Mouse (Mus musculus) kidney, embryonic 16.5 days (tissue): ENCODE measurements around the gene Ccl24. TPM values are rescaled to one million over a fixed set of nuclear protein-coding genes. Genes with fewer than 3 reads are reported as not detected.
"Not testable (repeated sequence)": the region's sequence is repeated elsewhere in the genome, so short reads cannot be mapped to it uniquely, and the experiment has no call there.

Source experiments
- ATAC-seq: fragments of 200-750 bp; cut with Nextera tagmentation; 2 replicates; pipeline ENCODE4 v1.8.0; 2017; ENCODE audit warnings: moderate TSS enrichment; ENCODE audit not compliant: low FRiP score, low TSS enrichment
- H3K27ac ChIP-seq: fragments of 300-500 bp; sonication (generic); 2 replicates; pipeline ENCODE4 v1.5.1; 2014; ENCODE audit warnings: low read length
- H3K27me3 ChIP-seq: fragments of 300-500 bp; sonication (generic); 2 replicates; pipeline ENCODE4 v1.6.1; 2014; ENCODE audit warnings: low read length, control low read depth, mixed read lengths; ENCODE audit not compliant: insufficient read depth
- H3K36me3 ChIP-seq: fragments of 300-500 bp; sonication (generic); 2 replicates; pipeline ENCODE4 v1.6.1; 2014; ENCODE audit warnings: low read length, control low read depth, mixed read lengths; ENCODE audit not compliant: insufficient read depth
- H3K4me1 ChIP-seq: fragments of 300-500 bp; sonication (generic); 2 replicates; pipeline ENCODE4 v1.6.1; 2014; ENCODE audit warnings: low read length, control low read depth, mixed read lengths; ENCODE audit not compliant: insufficient read depth
- H3K4me2 ChIP-seq: fragments of 300-500 bp; sonication (generic); replicated peaks from 2 replicates; pipeline ENCODE4 v1.6.1; 2014; ENCODE audit warnings: low read depth, low read length
- H3K4me3 ChIP-seq: fragments of 300-500 bp; sonication (generic); 2 replicates; pipeline ENCODE4 v1.5.1; 2014; ENCODE audit warnings: mild to moderate bottlenecking, low read length
- H3K9ac ChIP-seq: fragments of 300-500 bp; sonication (generic); replicated peaks from 2 replicates; pipeline ENCODE4 v1.6.1; 2014; ENCODE audit warnings: low read length
- H3K9me3 ChIP-seq: fragments of 300-500 bp; sonication (generic); 2 replicates; pipeline ENCODE4 v1.6.1; 2016; ENCODE audit warnings: low read length, control low read depth
- WGBS: fragments of 180-500 bp; shearing (Covaris S2); extraction: QIAGEN DNeasy Blood & Tissue Kit; methylation state at CpG from one replicate; pipeline ENCODE4 v1.1.7; 2014; 5-methylcytosine and 5-hydroxymethylcytosine counted together
- polyA plus RNA-seq: library from polyadenylated mRNA; unstranded; fragments of >200 nt; fragmentation: Nextera tagmentation; extraction: Ambion mirVana; gene quantifications from 2 replicates; pipeline ENCODE4 v1.2.1, GENCODE M21; 2015

Ccl24 gene
- 1.8 and 2.0 TPM in 2 replicates for polyA plus RNA-seq

- Histone ChIP-seq H3K4me2 (no peak within 1 kb of the TSS), H3K27me3 (no peaks in the 10 kb centered on the region)
Observed at GRCm38 (mm10) chr5:135573006-135573405, at the start of gene Ccl24. TSS of gene Ccl24 (minus strand) at chr5:135573049.

DNA sequence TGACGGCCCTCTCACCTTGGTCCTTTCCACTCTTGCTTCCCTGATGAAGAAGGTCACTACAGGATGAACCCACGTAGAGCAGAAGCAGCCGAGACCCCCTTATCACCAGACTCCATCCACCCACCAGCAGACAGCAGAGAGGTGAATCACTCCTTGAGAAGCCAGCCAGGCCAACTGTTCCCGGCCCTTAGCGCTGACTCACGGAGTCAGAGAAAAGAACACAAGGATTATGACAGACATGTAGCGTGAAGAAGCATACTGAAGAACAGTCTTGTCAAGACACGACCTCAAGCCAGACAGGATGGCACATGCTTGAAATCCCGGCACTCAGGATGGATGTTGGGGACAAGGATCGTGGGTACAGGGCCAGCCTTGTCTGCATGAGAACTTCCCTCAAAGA lies 48.9 kb upstream of the Ccl24 start:
- H3K9me3 ChIP-seq = no peaks in the 10 kb centered on the region
- ATAC-seq = no peak
- H3K9ac ChIP-seq = no peak overlapping the region
- no peaks in the 10 kb centered on the region for H3K27me3 ChIP-seq
- H3K4me1 ChIP-seq = no peaks in the 10 kb centered on the region
- H3K27ac ChIP-seq = no peak overlapping the region
- no peak overlapping the region for H3K4me2 ChIP-seq
- H3K36me3 ChIP-seq = no peaks in the 10 kb centered on the region
- WGBS = 82% methylated on average over 10 of the region's 10 CpGs
- no peak overlapping the region for H3K4me3 ChIP-seq

More at GRCm38 (mm10) chr5:135573006-135573405, at the start of gene Ccl24:
- 92% methylated on average over 6 of the region's 6 CpGs for WGBS
- Histone ChIP-seq H3K9me3 (no peaks in the 10 kb centered on the region), H3K4me1 (no peaks in the 10 kb centered on the region), H3K4me3 (no peak within 1 kb of the TSS), H3K27ac (no peak within 1 kb of the TSS), H3K9ac (no peak within 1 kb of the TSS), H3K36me3 (no peaks in the 10 kb centered on the region)
- ATAC-seq = no peak

DNA sequence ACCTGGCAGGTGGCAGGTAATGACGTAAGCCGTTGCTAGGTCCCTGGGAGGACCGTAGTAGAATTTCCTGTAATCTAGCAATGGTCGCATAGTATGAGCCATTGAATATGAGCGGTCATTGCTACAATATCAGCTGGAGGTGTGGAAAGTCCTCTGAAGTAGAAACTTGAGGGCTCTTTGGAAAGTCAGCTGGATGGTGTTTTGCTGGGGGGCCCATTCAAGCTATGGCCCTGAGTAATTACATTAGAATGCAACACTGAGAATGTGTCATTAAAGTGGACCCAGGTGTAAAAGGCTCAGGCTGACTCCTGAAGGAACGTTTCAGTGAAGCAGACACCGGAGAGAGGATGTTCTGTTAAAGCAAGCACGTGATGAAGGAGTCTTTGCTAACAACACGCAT lies 47.7 kb upstream of the Ccl24 start:
- no peaks in the 10 kb centered on the region for H3K9me3 ChIP-seq
- H3K27me3 ChIP-seq = no peaks in the 10 kb centered on the region
- no peaks in the 10 kb centered on the region for H3K36me3 ChIP-seq
- H3K4me1 ChIP-seq = no peaks in the 10 kb centered on the region
- ATAC-seq = no peak
- no peak overlapping the region for H3K4me3 ChIP-seq
- no peak overlapping the region for H3K27ac ChIP-seq
- WGBS = 82% methylated on average over 9 of the region's 9 CpGs
- no peak overlapping the region for H3K9ac ChIP-seq
- H3K4me2 ChIP-seq = no peak overlapping the region

DNA sequence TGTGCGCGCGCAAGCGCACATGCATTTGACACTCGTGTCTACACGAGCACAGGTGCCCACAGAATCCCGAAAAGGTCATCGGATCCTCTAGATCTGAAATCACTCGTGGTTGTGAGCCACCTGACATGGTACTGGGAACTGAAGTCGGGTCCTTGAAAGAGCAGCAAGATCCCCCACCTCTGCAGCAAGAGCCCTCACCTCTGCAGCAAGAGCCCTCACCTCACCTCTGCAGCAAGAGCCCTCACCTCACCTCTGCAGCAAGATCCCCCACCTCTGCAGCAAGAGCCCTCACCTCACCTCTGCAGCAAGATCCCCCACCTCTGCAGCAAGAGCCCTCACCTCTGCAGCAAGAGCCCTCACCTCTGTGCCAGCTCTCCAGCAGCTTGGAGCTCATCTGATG lies 46.9 kb upstream of the Ccl24 start:
- WGBS = 87% methylated on average over 10 of the region's 10 CpGs
- not testable (repeated sequence) for H3K9ac ChIP-seq

GRCm38 (mm10) chr5:135609794-135610193 lies 36.9 kb upstream of the Ccl24 start:
- Histone ChIP-seq H3K4me3 (no peak overlapping the region), H3K27ac (no peak overlapping the region), H3K4me1 (no peaks in the 10 kb centered on the region), H3K36me3 (no peaks in the 10 kb centered on the region), H3K9me3 (peaks cover 6% of the 10 kb centered on the region; the same call in 1 of the 2 replicates), H3K9ac (no peak overlapping the region), H3K4me2 (no peak overlapping the region), H3K27me3 (no peaks in the 10 kb centered on the region)
- no peak for ATAC-seq
- WGBS = 72% methylated on average over 4 of the region's 4 CpGs

More for the DNA sequence above, 46.9 kb upstream of the Ccl24 start:
- not testable (repeated sequence) for H3K4me1 ChIP-seq, ATAC-seq, H3K27ac ChIP-seq, H3K36me3 ChIP-seq, H3K4me2 ChIP-seq, H3K9me3 ChIP-seq, H3K4me3 ChIP-seq, H3K27me3 ChIP-seq

GRCm38 (mm10) chr5:135607581-135607980 lies 34.7 kb upstream of the Ccl24 start:
- 61% methylated on average over 1 of the region's 1 CpGs for WGBS

DNA sequence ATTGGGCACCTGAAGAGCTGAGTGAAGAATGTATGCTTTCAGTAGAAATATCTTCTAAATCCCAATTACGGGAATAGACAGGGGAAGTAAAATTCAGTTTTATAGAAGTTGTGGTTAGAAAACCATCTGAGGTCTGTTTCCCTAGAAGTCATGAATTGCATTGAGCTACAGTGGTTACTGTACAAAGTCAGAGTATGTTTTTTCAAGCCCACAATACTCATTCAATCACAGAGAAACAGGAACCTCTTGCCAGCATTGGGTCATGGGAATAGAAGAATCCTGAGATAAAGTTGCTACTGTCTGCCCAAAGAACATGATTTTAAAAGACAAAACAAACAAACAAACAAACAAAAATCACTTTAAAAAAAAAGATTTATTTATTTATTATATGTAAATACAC lies 33.9 kb upstream of the Ccl24 start:
- not testable (repeated sequence) for H3K4me1 ChIP-seq, ATAC-seq, H3K36me3 ChIP-seq, H3K4me2 ChIP-seq, H3K27me3 ChIP-seq, H3K4me3 ChIP-seq, H3K9ac ChIP-seq, H3K27ac ChIP-seq
- no CpG with 5 or more reads among the region's 1 CpGs for WGBS
- peaks cover 10% of the 10 kb centered on the region for H3K9me3 ChIP-seq

More at GRCm38 (mm10) chr5:135607581-135607980, 34.7 kb upstream of the Ccl24 start:
- Histone ChIP-seq H3K4me3 (no peak overlapping the region), H3K36me3 (no peaks in the 10 kb centered on the region), H3K4me2 (no peak overlapping the region), H3K27me3 (no peaks in the 10 kb centered on the region), H3K4me1 (no peaks in the 10 kb centered on the region), H3K9ac (no peak overlapping the region), H3K27ac (no peak overlapping the region), H3K9me3 (peaks cover 12% of the 10 kb centered on the region)
- ATAC-seq = no peak

DNA sequence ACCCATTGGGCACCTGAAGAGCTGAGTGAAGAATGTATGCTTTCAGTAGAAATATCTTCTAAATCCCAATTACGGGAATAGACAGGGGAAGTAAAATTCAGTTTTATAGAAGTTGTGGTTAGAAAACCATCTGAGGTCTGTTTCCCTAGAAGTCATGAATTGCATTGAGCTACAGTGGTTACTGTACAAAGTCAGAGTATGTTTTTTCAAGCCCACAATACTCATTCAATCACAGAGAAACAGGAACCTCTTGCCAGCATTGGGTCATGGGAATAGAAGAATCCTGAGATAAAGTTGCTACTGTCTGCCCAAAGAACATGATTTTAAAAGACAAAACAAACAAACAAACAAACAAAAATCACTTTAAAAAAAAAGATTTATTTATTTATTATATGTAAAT lies 31.8 kb upstream of the Ccl24 start:
- ATAC-seq, H3K27ac ChIP-seq, H3K4me3 ChIP-seq, H3K36me3 ChIP-seq, H3K4me1 ChIP-seq, H3K27me3 ChIP-seq, H3K4me2 ChIP-seq, H3K9ac ChIP-seq: not testable (repeated sequence)
- H3K9me3 ChIP-seq = peaks cover 10% of the 10 kb centered on the region
- WGBS = no CpG with 5 or more reads among the region's 1 CpGs

DNA sequence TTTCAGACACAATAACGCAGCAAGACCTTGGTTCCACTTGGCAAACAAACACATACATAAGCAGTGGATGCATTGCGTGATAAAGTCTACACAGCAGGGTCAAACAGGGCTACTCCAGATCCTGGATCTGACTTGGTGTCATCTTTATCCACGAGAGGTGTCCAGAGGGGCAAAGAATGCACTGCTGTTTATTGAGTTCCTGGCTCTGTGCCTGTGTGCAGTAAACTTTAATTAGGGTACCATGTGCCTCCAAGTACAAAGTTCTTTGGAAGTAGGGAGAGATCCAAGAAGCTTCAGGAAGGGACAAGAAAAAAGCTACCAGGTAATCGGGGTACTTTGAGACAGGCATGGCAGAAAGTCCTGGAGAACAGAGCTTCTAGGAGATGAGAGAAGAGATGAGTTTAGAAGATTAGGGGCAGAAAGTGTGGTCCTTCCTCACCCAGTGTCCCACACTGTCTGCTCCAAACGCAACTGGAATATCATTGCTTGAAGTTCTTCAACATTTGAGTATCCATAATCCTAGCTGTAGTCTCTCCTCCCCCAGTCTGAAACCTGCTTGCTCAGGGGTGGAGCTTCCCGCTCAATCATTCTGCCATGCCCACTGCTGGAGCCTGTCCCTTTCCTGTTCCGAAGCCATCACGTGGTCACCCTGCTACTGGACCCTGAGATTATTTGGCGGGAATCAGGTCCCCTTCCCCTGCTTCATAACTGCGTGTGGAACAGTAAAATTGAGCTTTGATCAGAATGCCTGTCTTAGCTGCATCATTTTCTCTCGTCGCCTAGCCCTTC lies 17.3 kb upstream of the Ccl24 start:
- no peaks in the 10 kb centered on the region for H3K27me3 ChIP-seq
- no peaks in the 10 kb centered on the region for H3K4me1 ChIP-seq
- H3K36me3 ChIP-seq = no peaks in the 10 kb centered on the region
- ATAC-seq = no peak
- H3K27ac ChIP-seq = no peak overlapping the region
- H3K4me3 ChIP-seq = no peak overlapping the region
- H3K4me2 ChIP-seq = no peak overlapping the region
- WGBS = 83% methylated on average over 12 of the region's 12 CpGs
- no peak overlapping the region for H3K9ac ChIP-seq
- peaks cover 8% of the 10 kb centered on the region; the same call in 1 of the 2 replicates for H3K9me3 ChIP-seq

- Histone ChIP-seq H3K4me2 (no peak overlapping the region), H3K4me3 (no peak overlapping the region), H3K36me3 (no peaks in the 10 kb centered on the region), H3K9ac (no peak overlapping the region), H3K4me1 (no peaks in the 10 kb centered on the region), H3K27me3 (no peaks in the 10 kb centered on the region), H3K27ac (no peak overlapping the region), H3K9me3 (peaks cover 8% of the 10 kb centered on the region; the same call in 1 of the 2 replicates)
- WGBS = 90% methylated on average over 4 of the region's 4 CpGs
- ATAC-seq = no peak
Observed at GRCm38 (mm10) chr5:135587764-135588163, 14.9 kb upstream of the Ccl24 start.
